Comparison of ENCODE assay signal across 13 mouse cellular contexts in the genomic region with DNA sequence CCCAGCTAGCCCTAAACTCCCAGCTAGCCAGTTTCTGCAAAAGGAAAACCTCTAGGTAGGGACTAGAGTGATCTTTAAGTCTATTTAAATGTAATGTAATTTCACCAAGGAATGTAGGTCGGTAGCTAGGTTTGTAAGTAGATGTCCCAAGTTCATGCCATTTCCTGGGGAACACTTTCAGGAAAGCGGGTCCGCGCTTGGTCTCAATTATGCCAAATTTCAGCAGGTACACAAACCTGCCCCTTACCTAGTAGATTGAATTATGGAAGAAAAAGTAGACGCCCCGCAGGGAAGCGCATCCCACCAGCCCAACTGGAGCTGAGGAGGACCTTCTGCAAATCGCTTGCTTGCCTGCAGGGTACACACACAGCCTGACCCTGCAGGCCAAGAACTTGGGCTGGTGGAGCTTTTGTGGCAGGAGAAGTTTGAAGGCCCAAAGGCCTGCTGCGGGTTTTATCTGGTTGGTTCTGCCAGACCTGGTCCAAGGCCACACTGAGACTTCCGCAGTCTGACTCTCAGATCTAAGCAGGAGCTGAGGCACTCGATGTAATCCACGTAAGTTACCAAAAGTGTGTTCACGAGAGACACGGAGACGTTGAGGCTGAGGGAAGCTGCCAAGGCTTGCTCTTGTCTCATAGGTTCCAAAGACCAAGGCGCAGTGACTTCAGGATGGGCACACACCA. TPM values are rescaled to one million over a fixed set of nuclear protein-coding genes. Genes with fewer than 3 reads are reported as not detected.
A peak's percentile ranks its signal among the peaks of the same experiment; 100 is the strongest.
DNase-seq lines count a peak whose midpoint lies in the region; ATAC-seq lines count a peak whose summit lies in the region.
"Had no signal": no experiment of that assay in that cellular context is flagged by ENCODE, and none has a peak within 500 bp of the region (broad histone marks: within the 10 kb centered on the region; RNA-seq: fewer than 3 reads in every experiment).

No protein-coding gene starts in this region.

- peak; percentile 38 for DNase-seq in ZHBTc4 (ENCODE audit: low read depth, low spot score)
- DNase-seq in embryo, embryonic 9.5 days (ENCODE audit: extremely low spot score), result peak; percentile 37
- DNase-seq in hindbrain, embryonic 11.5 days (ENCODE audit: low spot score), result peak; percentile 54
- peak; percentile 39 for DNase-seq in midbrain, embryonic 14.5 days
- no peak for DNase-seq in B cell, adult 2 months
- no peak for DNase-seq in lung, postnatal 4 days
- no peak for DNase-seq in left cerebral cortex, adult 9 months (ENCODE audit: low spot score in 2 of 2)
- DNase-seq: gastrocnemius, postnatal 14 days; heart, postnatal 36 days; liver; spleen, adult 18-20 months had no signal

- WGBS in hindbrain, embryonic 11.5 days, result 15% methylated on average over 16 of the region's 16 CpGs
- 33% methylated on average over 16 of the region's 16 CpGs for WGBS in midbrain, embryonic 14.5 days

- H3K9me3 ChIP-seq in hindbrain, embryonic 11.5 days (ENCODE audit: control insufficient read depth, low read length), result no peaks in the 10 kb centered on the region
- H3K9me3 ChIP-seq in midbrain, embryonic 14.5 days (ENCODE audit: control insufficient read depth, low read length), result no peaks in the 10 kb centered on the region

- H3K36me3 ChIP-seq in hindbrain, embryonic 11.5 days (ENCODE audit: control insufficient read depth, insufficient read depth, low read length), result no peaks in the 10 kb centered on the region
- H3K36me3 ChIP-seq in midbrain, embryonic 14.5 days (ENCODE audit: control insufficient read depth, insufficient read depth, low read length), result no peaks in the 10 kb centered on the region

- H3K4me1 ChIP-seq in hindbrain, embryonic 11.5 days (replicated peaks; ENCODE audit: control insufficient read depth, insufficient read depth, low read length), result peaks cover 20% of the 10 kb centered on the region
- peaks cover 33% of the 10 kb centered on the region for H3K4me1 ChIP-seq in midbrain, embryonic 14.5 days (ENCODE audit: control insufficient read depth, insufficient read depth, low read length)

- H3K9ac ChIP-seq in hindbrain, embryonic 11.5 days (ENCODE audit: low read depth, low read length), result no peak overlapping the region
- H3K9ac ChIP-seq in midbrain, embryonic 14.5 days (replicated peaks; ENCODE audit: low read length), result no peak overlapping the region

- ATAC-seq in hindbrain, embryonic 11.5 days (ENCODE audit: low FRiP score), result no peak
- ATAC-seq in midbrain, embryonic 14.5 days (ENCODE audit: low FRiP score, low TSS enrichment), result no peak

- peak overlapping the region; percentile 42 for H3K4me2 ChIP-seq in hindbrain, embryonic 11.5 days (replicated peaks; ENCODE audit: low read depth, low read length)
- H3K4me2 ChIP-seq in midbrain, embryonic 14.5 days (ENCODE audit: low read length), result peak overlapping the region; percentile 39

- H3K27ac ChIP-seq in hindbrain, embryonic 11.5 days (ENCODE audit: low read depth, low read length), result no peak overlapping the region
- peak overlapping the region; percentile 42; the same call in 1 of the 2 replicates for H3K27ac ChIP-seq in midbrain, embryonic 14.5 days (replicated peaks; ENCODE audit: low read depth, low read length)
- H3K27ac ChIP-seq: macrophage had no signal

- no peak overlapping the region for H3K4me3 ChIP-seq in hindbrain, embryonic 11.5 days (ENCODE audit: low read depth, low read length)
- H3K4me3 ChIP-seq in midbrain, embryonic 14.5 days (replicated peaks; ENCODE audit: low read depth, low read length), result no peak overlapping the region

- peaks cover 45% of the 10 kb centered on the region for H3K27me3 ChIP-seq in hindbrain, embryonic 11.5 days (ENCODE audit: control insufficient read depth, insufficient read depth, low read length)
- H3K27me3 ChIP-seq in midbrain, embryonic 14.5 days (ENCODE audit: control insufficient read depth, insufficient read depth, low read length), result peaks cover 52% of the 10 kb centered on the region; the same call in 1 of the 2 replicates

RNA-seq across cellular contexts. Expression of a gene that starts 11.6 kb away (rescaled TPM):
- polyA plus RNA-seq in hindbrain, embryonic 11.5 days (2014; fragmentation: Nextera tagmentation; extraction: Ambion mirVana), result 10.7 and 12.6 TPM in 2 replicates
- 18.4 and 22.2 TPM in 2 replicates for polyA plus RNA-seq in midbrain, embryonic 14.5 days (2014; fragmentation: Nextera tagmentation; extraction: Ambion mirVana)
- polyA plus RNA-seq: macrophage had no signal

RNA-seq across cellular contexts. Expression of a gene that starts 41.6 kb away (rescaled TPM):
- not detected in 2 replicates for polyA plus RNA-seq in hindbrain, embryonic 11.5 days (2014; fragmentation: Nextera tagmentation; extraction: Ambion mirVana)
- not detected in 2 replicates for polyA plus RNA-seq in midbrain, embryonic 14.5 days (2014; fragmentation: Nextera tagmentation; extraction: Ambion mirVana)
- polyA plus RNA-seq: embryonic facial prominence, embryonic 14.5 days; macrophage had no signal

Comparison
In these comparisons a context has a peak if more than half of its experiments do, and no peak if none do; other contexts are left out.
1. DNase-seq: peak in ZHBTc4 (single experiment), embryo, embryonic 9.5 days (single experiment), hindbrain, embryonic 11.5 days (single experiment) and midbrain, embryonic 14.5 days (single experiment); none in B cell, adult 2 months (0 of 2), lung, postnatal 4 days (0 of 2) and left cerebral cortex, adult 9 months (0 of 2).